Mouse (Mus musculus) urinary bladder, postnatal 4 days (tissue): Measurements from ENCODE around the gene Arl4c.

Experiments
- DNase-seq, 2 experiments: peaks; one replicate each; pipeline ENCODE4 v3.0.0; 2021 to 2022; ENCODE audit warnings: low spot score in 2 of 2

The Arl4c gene

GRCm38 (mm10) chr1:88623541-88624115 lies 78.4 kb downstream of the Arl4c start:
- DNase-seq, result no peak
